Mouse (Mus musculus) liver, adult 2 months (tissue): ENCODE data around the gene Aff3.

ENCODE experiments used
- CTCF ChIP-seq: fragments of 200-500 bp; IDR thresholded peaks from 2 replicates; pipeline ENCODE4 v1.5.1; 2011; ENCODE audit warnings: low read depth, low read length, control low read depth
- POLR2A ChIP-seq: fragments of 200-500 bp; IDR thresholded peaks from 2 replicates; pipeline ENCODE4 v1.6.1; 2011; ENCODE audit warnings: low read length, control low read depth; ENCODE audit not compliant: insufficient read depth; ENCODE audit errors: extremely low read depth

DNA sequence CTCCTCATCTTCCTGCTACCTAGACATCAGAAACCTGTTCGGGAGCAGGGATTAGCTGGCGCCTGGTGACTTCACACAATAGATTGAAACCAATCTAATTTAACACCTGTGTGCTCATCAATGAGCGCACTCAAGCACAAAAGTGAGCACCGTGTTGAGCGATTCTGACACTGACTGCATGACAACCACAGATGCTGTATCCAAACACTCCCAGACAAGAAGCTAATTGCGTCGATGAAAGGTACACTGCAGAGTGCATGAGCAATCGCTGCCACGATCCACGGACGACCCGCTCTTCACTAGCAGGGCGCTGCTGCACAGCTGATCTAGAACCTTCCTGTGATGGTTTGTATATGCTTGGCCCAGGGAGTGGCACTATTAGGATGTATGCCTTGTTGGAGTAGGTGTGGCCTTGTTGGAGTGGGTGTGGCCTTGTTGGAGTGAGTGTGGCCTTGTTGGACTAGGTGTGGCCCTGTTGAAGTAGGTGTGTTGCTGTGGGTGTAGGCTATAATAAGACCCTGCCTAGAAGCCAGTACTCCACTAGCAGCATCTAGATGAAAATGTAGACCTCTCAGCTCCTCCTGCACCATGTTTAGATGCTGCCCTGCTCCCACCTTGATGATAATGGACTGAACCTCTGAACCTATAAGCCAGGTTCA lies 161.2 kb downstream of the Aff3 start:
- TF ChIP-seq CTCF (no peak), POLR2A (no peak)
